Mouse (Mus musculus): Measurements from ENCODE around the gene Nipsnap2. TPM values are rescaled to one million over a fixed set of nuclear protein-coding genes. Genes with fewer than 3 reads are reported as not detected.

Nipsnap2 gene
- polyA plus RNA-seq, 1 experiment, result 1.9 TPM

Other genes starting within 250 kb of the Nipsnap2 start
- 14.8 and 15.6 TPM in 2 replicates for gene Sfswap, start 223.8 kb upstream of the Nipsnap2 start, polyA plus RNA-seq (2012)
- gene Mmp17, start 140.9 kb upstream of the Nipsnap2 start, polyA plus RNA-seq (2012), result 0.01 and 0.07 TPM in 2 replicates
- gene Zfp11, start 55.0 kb upstream of the Nipsnap2 start, polyA plus RNA-seq (2012), result 0.01 TPM in 1 of 2 replicates, not detected in the other
- not detected in 2 replicates for gene Sept14, start 16.6 kb upstream of the Nipsnap2 start, polyA plus RNA-seq (2012)
- 1.5 and 1.6 TPM in 2 replicates for gene Mrps17, start 9.6 kb upstream of the Nipsnap2 start, polyA plus RNA-seq (2012)
- 0.92 and 1.4 TPM in 2 replicates for gene Psph, start 62.4 kb downstream of the Nipsnap2 start, polyA plus RNA-seq (2012)
- 0.97 and 1.0 TPM in 2 replicates for gene Sumf2, start 121.9 kb downstream of the Nipsnap2 start, polyA plus RNA-seq (2012)
- 80.6 and 90.6 TPM in 2 replicates for gene Chchd2, start 162.4 kb downstream of the Nipsnap2 start, polyA plus RNA-seq (2012)
- gene Zbed5, start 170.7 kb downstream of the Nipsnap2 start, polyA plus RNA-seq (2012), result 0.04 TPM in 1 of 2 replicates, not detected in the other
- gene Phkg1, start 173.5 kb downstream of the Nipsnap2 start, polyA plus RNA-seq (2012), result not detected in 2 replicates
- gene Nupr1l, start 183.5 kb downstream of the Nipsnap2 start, polyA plus RNA-seq (2012), result not detected in 2 replicates
- gene Vkorc1l1, start 216.9 kb downstream of the Nipsnap2 start, polyA plus RNA-seq (2012), result 0.92 and 1.9 TPM in 2 replicates